Mouse (Mus musculus): ENCODE measurements at regions not wholly inside any gene's neighbourhood (a gene's known extent, or its start where the extent isn't known, plus 50 kb on each side); places are given as distances from the start of the nearest gene placed in this dataset.
A peak's percentile ranks its signal among the peaks of the same experiment; 100 is the strongest.

- DNase-seq (ENCODE audit: low spot score): no peak
These were observed 229.4 kb downstream of the Lnpk start for GRCm38 (mm10) chr2:74349809-74350208.

GRCm38 (mm10) chr2:74306301-74306700 is 272.9 kb downstream of the Lnpk start:
- DNase-seq (ENCODE audit: low spot score): no peak

- DNase-seq (ENCODE audit: low spot score): no peak
These were observed 278.3 kb downstream of the Lnpk start for GRCm38 (mm10) chr2:74300885-74301451.

GRCm38 (mm10) chr2:74300366-74300791 is 278.9 kb downstream of the Lnpk start:
- peak; percentile 39 for DNase-seq (ENCODE audit: low spot score)

- no peak for DNase-seq (ENCODE audit: low spot score)
These were observed 286.6 kb downstream of the Lnpk start for GRCm38 (mm10) chr2:74292641-74293040.

- DNase-seq (ENCODE audit: low spot score): no peak
These were observed 287.5 kb downstream of the Lnpk start for GRCm38 (mm10) chr2:74291416-74292396.

- DNase-seq (ENCODE audit: low spot score): no peak
These were observed 293.6 kb downstream of the Lnpk start for GRCm38 (mm10) chr2:74285624-74286023.

GRCm38 (mm10) chr2:74264963-74265362 is 314.3 kb downstream of the Lnpk start:
- DNase-seq (ENCODE audit: low spot score): no peak

- DNase-seq (ENCODE audit: low spot score): no peak
These were observed 322.0 kb downstream of the Lnpk start for GRCm38 (mm10) chr2:74257034-74257781.

- no peak for DNase-seq (ENCODE audit: low spot score)
These were observed 331.7 kb downstream of the Lnpk start for GRCm38 (mm10) chr2:74247521-74247920.

GRCm38 (mm10) chr2:74246631-74247030 is 332.6 kb downstream of the Lnpk start:
- no peak for DNase-seq (ENCODE audit: low spot score)

GRCm38 (mm10) chr2:74244203-74244602 is 333.1 kb upstream of the Atp5g3 start:
- DNase-seq (ENCODE audit: low spot score): no peak

- DNase-seq (ENCODE audit: low spot score): no peak
These were observed 332.7 kb upstream of the Atp5g3 start for GRCm38 (mm10) chr2:74243801-74244200.

GRCm38 (mm10) chr2:74239586-74239985 is 328.5 kb upstream of the Atp5g3 start:
- no peak for DNase-seq (ENCODE audit: low spot score)

GRCm38 (mm10) chr2:74217437-74217836 is 306.3 kb upstream of the Atp5g3 start:
- no peak for DNase-seq (ENCODE audit: low spot score)

- no peak for DNase-seq (ENCODE audit: low spot score)
These were observed 299.1 kb upstream of the Atp5g3 start for GRCm38 (mm10) chr2:74210210-74210609.

GRCm38 (mm10) chr2:74209421-74209917 is 298.3 kb upstream of the Atp5g3 start:
- DNase-seq (ENCODE audit: low spot score): no peak

- DNase-seq (ENCODE audit: low spot score): no peak
These were observed 296.3 kb upstream of the Atp5g3 start for GRCm38 (mm10) chr2:74207440-74207839.

GRCm38 (mm10) chr2:74202776-74203175 is 291.6 kb upstream of the Atp5g3 start:
- DNase-seq (ENCODE audit: low spot score): no peak

- no peak for DNase-seq (ENCODE audit: low spot score)
These were observed 290.6 kb upstream of the Atp5g3 start for GRCm38 (mm10) chr2:74201608-74202323.

GRCm38 (mm10) chr2:74199550-74199949 is 288.4 kb upstream of the Atp5g3 start:
- peak; percentile 5 for DNase-seq (ENCODE audit: low spot score)
